Mouse (Mus musculus): ENCODE measurements at regions not wholly inside any gene's neighbourhood (a gene's known extent, or its start where the extent isn't known, plus 50 kb on each side); places are given as distances from the start of the nearest gene placed in this dataset.
A peak's percentile ranks its signal among the peaks of the same experiment; 100 is the strongest.

DNA sequence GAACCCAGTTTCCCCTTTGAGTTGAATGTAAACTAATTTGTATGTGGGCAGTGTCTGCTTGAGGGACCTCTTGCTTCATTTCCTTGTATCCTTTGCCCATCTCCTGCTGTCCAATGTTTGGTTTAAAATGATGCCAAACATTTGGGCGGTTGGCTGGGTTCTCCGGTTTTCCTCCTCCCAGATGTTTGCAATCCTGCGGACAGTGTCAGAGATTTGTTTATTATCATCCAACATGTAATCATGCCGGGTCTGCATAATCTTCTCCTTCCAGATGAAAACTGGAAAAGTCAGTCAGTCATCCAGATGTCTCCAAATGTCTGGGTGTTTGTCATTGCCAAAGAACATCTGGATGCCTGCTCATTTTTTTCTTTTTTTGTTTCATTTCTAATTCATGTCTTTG is 323.0 kb downstream of the Lmx1a start:
- Histone ChIP-seq H3K4me1 (no peaks in the 10 kb centered on the region), H3K9ac (no peak overlapping the region), H3K4me3 (no peak overlapping the region), H3K4me2 (no peak overlapping the region), H3K27me3 (replicated peaks) (no peaks in the 10 kb centered on the region), H3K27ac (no peak overlapping the region), H3K9me3 (no peaks in the 10 kb centered on the region), H3K36me3 (replicated peaks) (no peaks in the 10 kb centered on the region)
- WGBS = 86% methylated on average over 4 of the region's 4 CpGs
- no peak for ATAC-seq (replicated peaks)

- no peak overlapping the region for H3K27ac ChIP-seq
- ATAC-seq (replicated peaks) = no peak
- H3K4me2 ChIP-seq = no peak overlapping the region
- H3K9me3 ChIP-seq = no peaks in the 10 kb centered on the region
- H3K4me3 ChIP-seq = no peak overlapping the region
- 87% methylated on average over 5 of the region's 5 CpGs for WGBS
- no peaks in the 10 kb centered on the region for H3K4me1 ChIP-seq
- no peak overlapping the region for H3K9ac ChIP-seq
- no peaks in the 10 kb centered on the region for H3K27me3 ChIP-seq (replicated peaks)
- no peaks in the 10 kb centered on the region for H3K36me3 ChIP-seq (replicated peaks)
Observed at GRCm38 (mm10) chr1:168012611-168013010, 323.6 kb downstream of the Lmx1a start.

- H3K9ac ChIP-seq = no peak overlapping the region
- H3K4me1 ChIP-seq = no peaks in the 10 kb centered on the region
- no peak for ATAC-seq (replicated peaks)
- H3K27ac ChIP-seq = no peak overlapping the region
- no peaks in the 10 kb centered on the region for H3K36me3 ChIP-seq (replicated peaks)
- H3K27me3 ChIP-seq (replicated peaks) = no peaks in the 10 kb centered on the region
- no peak overlapping the region for H3K4me3 ChIP-seq
- WGBS = 88% methylated on average over 5 of the region's 5 CpGs
- no peaks in the 10 kb centered on the region for H3K9me3 ChIP-seq
- no peak overlapping the region for H3K4me2 ChIP-seq
Observed at GRCm38 (mm10) chr1:168016375-168016890, 327.4 kb downstream of the Lmx1a start.

DNA sequence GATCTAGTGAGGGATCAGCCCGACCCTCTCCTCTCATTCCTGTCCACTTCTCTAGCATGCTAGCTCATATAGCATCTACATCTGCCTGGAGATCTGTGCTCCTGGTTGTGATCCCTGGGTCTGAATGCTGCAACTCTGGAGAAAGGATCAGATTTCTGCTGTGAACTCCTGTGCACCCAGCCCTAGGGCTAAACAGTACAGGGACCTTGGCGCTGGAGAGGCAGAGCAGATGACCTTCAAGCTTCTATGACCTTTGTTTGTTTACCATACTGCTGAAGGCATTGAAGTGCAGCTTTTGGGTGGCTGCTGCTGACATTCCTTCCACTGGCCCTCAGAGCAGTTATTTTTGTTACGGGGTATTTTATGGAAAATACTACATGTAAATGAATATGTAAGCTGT is 337.4 kb downstream of the Lmx1a start:
- WGBS = 85% methylated on average over 3 of the region's 3 CpGs
- H3K4me2 ChIP-seq = no peak overlapping the region
- ATAC-seq (replicated peaks) = no peak
- no peaks in the 10 kb centered on the region for H3K27me3 ChIP-seq (replicated peaks)
- no peaks in the 10 kb centered on the region for H3K36me3 ChIP-seq (replicated peaks)
- no peak overlapping the region for H3K9ac ChIP-seq
- no peaks in the 10 kb centered on the region for H3K4me1 ChIP-seq
- no peaks in the 10 kb centered on the region for H3K9me3 ChIP-seq
- H3K27ac ChIP-seq = no peak overlapping the region
- H3K4me3 ChIP-seq = no peak overlapping the region

GRCm38 (mm10) chr1:168044765-168045164 is 355.7 kb downstream of the Lmx1a start:
- Histone ChIP-seq H3K27ac (peak overlapping the region; percentile 30), H3K9ac (no peak overlapping the region), H3K4me1 (peaks cover 18% of the 10 kb centered on the region), H3K4me3 (0 out of 2 replicates have a peak overlapping the region, but pooled peaks have one; percentile 3), H3K9me3 (no peaks in the 10 kb centered on the region), H3K4me2 (peak overlapping the region; percentile 32), H3K36me3 (replicated peaks) (no peaks in the 10 kb centered on the region), H3K27me3 (replicated peaks) (no peaks in the 10 kb centered on the region)
- ATAC-seq (replicated peaks) = peak; percentile 65; the same call in 1 of the 2 replicates
- 30% methylated on average over 10 of the region's 10 CpGs for WGBS

GRCm38 (mm10) chr1:168046347-168046746 is 357.3 kb downstream of the Lmx1a start:
- WGBS = 48% methylated on average over 7 of the region's 7 CpGs
- H3K36me3 ChIP-seq (replicated peaks) = no peaks in the 10 kb centered on the region
- H3K4me2 ChIP-seq = no peak overlapping the region
- H3K27ac ChIP-seq = peak overlapping the region; percentile 34; the same call in 1 of the 2 replicates
- no peaks in the 10 kb centered on the region for H3K9me3 ChIP-seq
- ATAC-seq (replicated peaks) = peak; percentile 66
- peaks cover 18% of the 10 kb centered on the region for H3K4me1 ChIP-seq
- no peak overlapping the region for H3K9ac ChIP-seq
- no peaks in the 10 kb centered on the region for H3K27me3 ChIP-seq (replicated peaks)
- no peak overlapping the region for H3K4me3 ChIP-seq

DNA sequence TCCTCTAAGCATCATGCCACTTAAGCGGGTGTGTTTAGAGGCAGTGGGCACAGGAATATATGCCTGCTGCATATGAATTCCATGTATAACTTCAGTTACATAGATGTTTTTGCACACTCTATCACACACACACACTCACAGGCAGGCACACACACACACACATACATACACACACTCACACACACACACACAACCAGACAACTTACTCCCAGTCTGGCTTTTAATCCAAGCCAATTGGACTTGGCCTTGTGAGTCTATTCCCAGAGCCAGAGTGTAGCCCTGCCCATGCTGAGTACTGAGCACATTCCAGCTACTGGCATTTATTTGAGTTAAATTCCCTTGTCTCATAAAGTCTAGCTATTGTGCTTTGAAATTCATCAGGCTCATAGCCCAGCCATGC is 357.7 kb downstream of the Lmx1a start:
- Histone ChIP-seq H3K4me3 (no peak overlapping the region), H3K27ac (peak overlapping the region; percentile 13; the same call in 1 of the 2 replicates), H3K4me2 (no peak overlapping the region), H3K9me3 (no peaks in the 10 kb centered on the region), H3K4me1 (peaks cover 18% of the 10 kb centered on the region), H3K36me3 (replicated peaks) (no peaks in the 10 kb centered on the region), H3K9ac (no peak overlapping the region), H3K27me3 (replicated peaks) (no peaks in the 10 kb centered on the region)
- ATAC-seq (replicated peaks) = peak; percentile 58
- WGBS = 55% methylated on average over 1 of the region's 1 CpGs

DNA sequence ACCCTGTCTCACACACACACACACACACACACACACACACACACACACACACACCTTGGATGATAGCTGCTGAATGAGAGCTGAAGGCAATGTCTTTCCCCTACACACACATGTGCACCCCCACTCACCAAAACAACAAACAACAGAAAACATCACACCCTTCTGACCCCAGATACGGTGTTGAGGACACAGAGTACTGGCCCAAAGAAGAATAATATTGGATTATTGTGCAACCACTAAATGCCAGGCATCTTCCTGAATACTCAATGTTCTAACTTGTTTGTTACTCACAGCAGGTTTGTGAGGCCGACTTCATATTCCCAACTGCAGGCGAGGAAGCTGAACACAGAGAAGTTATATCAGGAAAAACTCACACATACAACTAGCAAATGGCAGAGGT is 360.9 kb downstream of the Lmx1a start:
- H3K9ac ChIP-seq = no peak overlapping the region
- WGBS = 93% methylated on average over 3 of the region's 3 CpGs
- H3K27me3 ChIP-seq (replicated peaks) = no peaks in the 10 kb centered on the region
- no peaks in the 10 kb centered on the region for H3K9me3 ChIP-seq
- H3K4me1 ChIP-seq = peaks cover 11% of the 10 kb centered on the region
- no peaks in the 10 kb centered on the region for H3K36me3 ChIP-seq (replicated peaks)
- H3K4me3 ChIP-seq = no peak overlapping the region
- ATAC-seq (replicated peaks) = no peak
- H3K4me2 ChIP-seq = no peak overlapping the region
- no peak overlapping the region for H3K27ac ChIP-seq

DNA sequence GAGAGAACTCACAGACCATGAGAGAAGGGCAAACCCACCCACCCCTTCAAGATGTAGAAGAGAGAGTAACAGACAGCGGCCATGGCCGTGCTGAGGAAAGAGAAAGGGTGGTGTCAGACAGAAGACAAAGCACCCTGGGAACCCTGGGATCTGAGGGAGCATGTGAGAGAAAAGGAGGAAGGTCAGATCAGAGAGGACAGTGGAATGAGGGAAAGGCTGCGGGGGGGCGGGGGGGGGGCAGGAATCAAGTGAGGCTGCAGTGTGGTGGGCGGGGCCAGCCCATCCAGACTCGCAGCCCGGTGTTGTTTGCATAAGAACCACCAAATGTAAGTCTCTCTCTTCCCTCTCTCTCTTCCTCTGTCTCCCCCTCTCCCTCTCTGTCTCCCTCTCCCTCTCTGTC is 367.4 kb downstream of the Lmx1a start:
- no peaks in the 10 kb centered on the region for H3K36me3 ChIP-seq (replicated peaks)
- H3K27ac ChIP-seq = no peak overlapping the region
- 0 out of 2 replicates have a peak, but pooled peaks have one; percentile 17 for ATAC-seq (replicated peaks)
- 0 out of 2 replicates have a peak, but pooled peaks cover 6% of the 10 kb centered on the region for H3K4me1 ChIP-seq
- H3K9ac ChIP-seq = no peak overlapping the region
- H3K4me2 ChIP-seq = no peak overlapping the region; the same call in 1 of the 2 replicates
- 3% methylated on average over 7 of the region's 7 CpGs for WGBS
- no peak overlapping the region for H3K4me3 ChIP-seq
- no peaks in the 10 kb centered on the region for H3K9me3 ChIP-seq
- no peaks in the 10 kb centered on the region for H3K27me3 ChIP-seq (replicated peaks)

DNA sequence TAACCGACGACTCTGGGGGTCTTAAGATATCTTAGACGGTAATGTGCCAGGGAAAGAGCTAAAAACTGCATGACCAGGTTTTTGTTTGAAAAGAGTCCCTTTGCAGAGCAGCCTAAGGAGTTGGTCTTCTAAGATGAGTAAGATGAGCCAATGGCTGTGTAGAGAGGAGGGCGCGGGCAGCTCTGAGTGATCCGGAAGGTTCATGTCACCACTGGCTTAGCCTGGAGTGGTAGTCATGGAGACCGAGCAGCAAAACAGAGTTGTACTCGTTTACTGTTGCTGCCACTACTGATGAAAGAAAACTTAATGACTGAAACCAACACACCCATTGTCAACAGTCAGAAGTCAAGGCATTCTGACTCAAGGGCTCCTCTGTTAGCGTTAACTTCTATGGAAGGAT is 368.4 kb downstream of the Lmx1a start:
- Histone ChIP-seq H3K4me2 (no peak overlapping the region), H3K27me3 (replicated peaks) (no peaks in the 10 kb centered on the region), H3K9ac (no peak overlapping the region), H3K36me3 (replicated peaks) (no peaks in the 10 kb centered on the region), H3K4me3 (no peak overlapping the region), H3K4me1 (0 out of 2 replicates have a peak, but pooled peaks cover 6% of the 10 kb centered on the region), H3K9me3 (no peaks in the 10 kb centered on the region), H3K27ac (no peak overlapping the region)
- WGBS = 57% methylated on average over 9 of the region's 9 CpGs
- ATAC-seq (replicated peaks) = no peak

DNA sequence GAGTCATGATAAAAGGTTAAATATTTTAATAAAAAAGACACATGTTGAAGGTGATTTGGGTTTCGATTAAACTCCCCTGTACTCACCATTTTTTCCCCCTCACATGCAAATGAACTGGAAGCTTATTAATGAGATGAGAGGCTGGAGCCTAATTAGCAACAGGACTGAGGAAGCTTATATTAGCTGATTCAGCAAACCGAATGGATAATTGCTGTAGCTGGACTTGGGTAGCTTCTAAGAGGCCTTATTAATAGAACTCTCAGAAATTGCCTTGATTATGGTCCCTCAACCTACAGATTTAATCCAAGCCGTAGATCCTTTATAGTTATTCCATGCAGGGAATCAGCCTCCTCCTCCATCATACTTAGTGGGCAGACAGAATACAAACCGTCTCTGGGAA is 369.7 kb downstream of the Lmx1a start:
- Histone ChIP-seq H3K4me1 (0 out of 2 replicates have a peak, but pooled peaks cover 6% of the 10 kb centered on the region), H3K27ac (no peak overlapping the region), H3K9ac (no peak overlapping the region), H3K4me2 (no peak overlapping the region), H3K36me3 (replicated peaks) (no peaks in the 10 kb centered on the region), H3K4me3 (no peak overlapping the region), H3K27me3 (replicated peaks) (no peaks in the 10 kb centered on the region), H3K9me3 (no peaks in the 10 kb centered on the region)
- no peak for ATAC-seq (replicated peaks)
- WGBS = 59% methylated on average over 4 of the region's 4 CpGs

DNA sequence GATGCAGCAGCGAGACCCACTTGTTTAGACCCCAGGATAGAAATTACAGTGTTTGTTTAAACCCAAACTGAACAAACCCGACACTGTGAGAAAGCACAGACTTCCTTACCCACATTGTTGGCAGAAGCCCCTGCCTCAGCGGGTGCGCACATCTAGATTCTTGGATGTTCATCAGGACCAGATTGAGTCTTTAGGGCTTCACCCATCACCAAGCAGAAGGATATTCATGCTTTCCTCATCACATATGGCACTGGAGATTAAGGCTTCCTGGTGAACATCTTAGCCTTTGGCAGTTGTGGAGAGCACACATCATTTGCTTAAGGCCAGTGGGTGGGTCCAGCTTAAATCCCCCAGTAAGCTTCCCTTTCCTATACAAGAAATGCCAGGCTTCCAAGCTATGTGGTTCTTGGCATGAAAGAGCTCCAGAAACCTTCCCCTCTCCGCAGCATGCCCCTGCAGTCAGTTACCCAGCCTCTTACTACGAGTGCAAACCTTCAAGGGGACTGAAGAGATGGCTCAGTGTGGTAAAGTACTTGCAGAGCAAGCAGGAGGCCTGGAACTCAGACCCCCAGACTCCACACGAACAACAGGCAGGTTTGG is 367.9 kb downstream of the Pbx1 start:
- Histone ChIP-seq H3K36me3 (replicated peaks) (no peaks in the 10 kb centered on the region), H3K27ac (no peak overlapping the region), H3K27me3 (replicated peaks) (no peaks in the 10 kb centered on the region), H3K9me3 (no peaks in the 10 kb centered on the region), H3K9ac (no peak overlapping the region), H3K4me1 (0 out of 2 replicates have a peak, but pooled peaks cover 4% of the 10 kb centered on the region), H3K4me2 (no peak overlapping the region), H3K4me3 (no peak overlapping the region)
- WGBS = 82% methylated on average over 7 of the region's 7 CpGs
- no peak for ATAC-seq (replicated peaks)

- no peak overlapping the region for H3K4me3 ChIP-seq
- WGBS = 44% methylated on average over 6 of the region's 6 CpGs
- H3K27ac ChIP-seq = no peak overlapping the region
- no peaks in the 10 kb centered on the region for H3K9me3 ChIP-seq
- 0 out of 2 replicates have a peak, but pooled peaks cover 4% of the 10 kb centered on the region for H3K4me1 ChIP-seq
- H3K4me2 ChIP-seq = no peak overlapping the region
- no peaks in the 10 kb centered on the region for H3K36me3 ChIP-seq (replicated peaks)
- no peak overlapping the region for H3K9ac ChIP-seq
- no peaks in the 10 kb centered on the region for H3K27me3 ChIP-seq (replicated peaks)
- no peak for ATAC-seq (replicated peaks)
Observed at GRCm38 (mm10) chr1:168065598-168066041, 366.4 kb downstream of the Pbx1 start.

Data from midbrain, embryonic 15.5 days (tissue).